Mouse (Mus musculus) CD8-positive naive resting alpha-beta T cell, adult 2 months (primary cell): ENCODE data around the gene Mpp6.

Experiments used
- DNase-seq, 2 experiments: peaks; one replicate each; pipeline ENCODE4 v3.0.0; 2022; ENCODE audit warnings: low read depth in 2 of 2, low spot score in 2 of 2

The Mpp6 gene

GRCm38 (mm10) chr6:50223606-50224005, 113.6 kb downstream of the Mpp6 start:
- DNase-seq = no peak

- DNase-seq = no peak
Observed at GRCm38 (mm10) chr6:50225232-50225631, 115.2 kb downstream of the Mpp6 start.

- DNase-seq = no peak
Observed at GRCm38 (mm10) chr6:50228180-50228579, 118.1 kb downstream of the Mpp6 start.

DNA sequence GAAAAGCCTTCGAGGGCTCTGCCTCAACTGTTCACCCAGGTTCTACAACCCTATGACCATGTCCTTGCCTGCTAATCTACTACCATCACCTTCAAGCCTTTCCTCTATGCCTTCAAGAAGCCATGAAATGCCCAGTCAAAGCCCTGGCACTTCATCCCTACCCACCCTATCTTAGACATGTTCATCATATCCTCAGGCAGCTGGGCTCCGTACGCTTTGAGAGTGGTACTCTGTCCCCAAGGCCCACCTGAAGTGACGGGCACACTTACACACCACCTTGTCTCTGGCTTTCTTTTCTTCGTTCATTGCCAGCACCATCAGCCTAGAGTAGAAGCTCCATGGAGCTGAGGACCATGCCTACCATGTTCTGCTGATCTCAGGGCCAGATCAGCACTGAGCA, 121.2 kb downstream of the Mpp6 start:
- no peak for DNase-seq

GRCm38 (mm10) chr6:50232984-50233383, 122.9 kb downstream of the Mpp6 start:
- DNase-seq = no peak

- no peak for DNase-seq
Observed at GRCm38 (mm10) chr6:50237963-50238362, 127.9 kb downstream of the Mpp6 start.

DNA sequence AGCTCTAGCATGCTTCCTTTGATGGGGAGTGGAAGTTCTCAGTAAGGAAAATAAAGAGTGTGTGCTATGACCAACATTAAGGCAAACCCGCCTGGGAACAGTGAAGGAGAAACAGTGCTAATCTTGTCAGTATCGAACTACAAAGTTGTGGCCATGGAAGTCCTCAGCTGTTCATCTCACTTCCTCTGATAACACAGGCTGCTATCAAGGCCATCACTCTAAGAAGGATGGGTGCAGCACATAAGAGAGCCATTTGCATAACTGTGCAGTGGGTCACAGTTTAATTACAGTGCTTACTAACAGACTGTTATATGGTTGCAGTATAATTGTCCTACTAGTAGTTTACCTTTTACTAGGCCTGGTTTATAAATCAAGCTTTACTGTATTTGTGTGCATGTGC, 129.9 kb downstream of the Mpp6 start:
- no peak for DNase-seq

GRCm38 (mm10) chr6:50240437-50240836, 130.4 kb downstream of the Mpp6 start:
- DNase-seq = no peak

DNA sequence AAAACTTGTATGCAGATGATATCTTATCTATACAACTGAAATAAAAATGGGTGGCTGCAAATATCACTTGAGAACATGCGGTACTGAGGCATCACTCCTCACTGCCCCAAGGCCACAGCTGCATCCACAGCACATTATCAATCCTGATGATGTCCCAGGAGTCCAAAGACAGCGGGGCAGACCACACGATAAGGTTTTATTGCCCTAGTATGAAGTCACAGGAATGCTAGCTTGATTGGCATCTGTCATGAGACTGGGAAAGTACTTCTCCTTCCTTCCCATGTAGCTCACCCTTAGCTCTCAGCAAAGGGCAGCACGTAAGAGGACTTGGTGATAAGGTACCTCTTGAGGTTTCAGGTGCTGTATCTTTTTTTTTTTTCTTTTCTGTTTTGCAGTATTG, 134.1 kb downstream of the Mpp6 start:
- DNase-seq = no peak

DNA sequence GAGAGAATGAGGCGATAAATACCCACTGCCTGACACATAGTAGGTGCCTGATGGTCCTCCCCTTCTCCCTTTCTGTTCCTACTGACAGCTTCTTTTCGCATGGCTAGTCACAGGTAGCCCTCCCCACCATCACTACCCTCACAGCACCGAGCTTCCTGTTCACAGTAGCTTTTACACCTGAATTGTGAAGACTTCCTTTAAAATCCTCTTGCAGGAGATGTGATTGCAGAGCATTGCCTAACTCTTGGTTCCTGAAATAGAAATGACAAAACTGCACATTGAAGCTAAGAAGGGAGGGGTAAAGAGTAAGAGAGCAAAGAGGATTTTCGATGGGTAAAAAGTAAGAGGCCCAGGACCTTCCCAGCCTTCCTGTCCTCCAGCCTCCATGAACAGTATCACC, 134.9 kb downstream of the Mpp6 start:
- no peak for DNase-seq

DNA sequence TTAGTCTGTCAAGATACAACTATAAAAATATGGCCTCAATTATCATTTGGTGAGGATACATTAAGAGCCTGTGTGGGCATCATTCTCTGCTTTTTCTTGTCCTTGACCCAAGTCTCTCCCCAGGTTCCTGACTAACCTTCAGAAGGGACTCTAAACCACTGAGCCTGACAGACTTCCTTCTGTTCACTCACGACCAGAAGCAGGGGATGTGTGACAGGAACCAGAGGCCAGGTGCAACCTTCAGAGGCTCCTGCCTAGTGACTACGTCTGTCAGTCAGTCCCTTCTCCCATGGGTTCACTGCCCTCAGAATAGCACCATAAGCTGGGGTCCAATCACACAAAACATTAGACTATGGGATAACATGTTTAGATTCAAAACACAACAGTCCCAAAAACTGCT, 137.3 kb downstream of the Mpp6 start:
- no peak for DNase-seq

- no peak for DNase-seq
Observed at GRCm38 (mm10) chr6:50247791-50248190, 137.8 kb downstream of the Mpp6 start.
